9 mouse cellular contexts compared by ENCODE assay signal in genomic region chr12:28799798-28800411, GRCm38 (mm10). TPM values are rescaled to one million over a fixed set of nuclear protein-coding genes. Genes with fewer than 3 reads are reported as not detected.
DNase-seq lines count a peak whose midpoint lies in the region; ATAC-seq and TF ChIP-seq lines count a peak whose summit lies in the region.
"Had no signal": no experiment of that assay in that cellular context is flagged by ENCODE, and none has a peak within 500 bp of the region (broad histone marks: within the 10 kb centered on the region; RNA-seq: fewer than 3 reads in every experiment).

No protein-coding gene starts in this region.

- DNase-seq in limb, embryonic 11.5 days (ENCODE audit: low spot score) = peak; percentile 83
- DNase-seq in retina, embryonic 14.5 days (ENCODE audit: low spot score) = peak; percentile 59
- no peak for DNase-seq in frontal cortex, adult 2 months (ENCODE audit: extremely low spot score in 1 of 2, low spot score in 1 of 2)
- DNase-seq in lung, postnatal 10 days = no peak
- DNase-seq in stomach, postnatal 0 days (ENCODE audit: low spot score) = no peak

- peaks cover 55% of the 10 kb centered on the region for H3K36me3 ChIP-seq in megakaryocyte, embryonic 14.5 days (replicated peaks; ENCODE audit: low read length)
- no peaks in the 10 kb centered on the region for H3K36me3 ChIP-seq in forebrain, embryonic 13.5 days (ENCODE audit: poor library complexity, severe bottlenecking)
- no peaks in the 10 kb centered on the region for H3K36me3 ChIP-seq in limb, embryonic 11.5 days (ENCODE audit: control insufficient read depth, insufficient read depth, low read length)
- H3K36me3 ChIP-seq in stomach, postnatal 0 days (ENCODE audit: control insufficient read depth, insufficient read depth, low read length) = no peaks in the 10 kb centered on the region
- H3K36me3 ChIP-seq: heart, embryonic 13.5 days had no signal

- 14% methylated on average over 11 of the region's 11 CpGs for WGBS in forebrain, embryonic 13.5 days
- WGBS in limb, embryonic 11.5 days = 20% methylated on average over 11 of the region's 11 CpGs
- 63% methylated on average over 11 of the region's 11 CpGs for WGBS in stomach, postnatal 0 days

- H3K4me3 ChIP-seq in megakaryocyte, embryonic 14.5 days (replicated peaks) = peak overlapping the region; percentile 53
- no peak overlapping the region for H3K4me3 ChIP-seq in forebrain, embryonic 13.5 days
- no peak overlapping the region for H3K4me3 ChIP-seq in limb, embryonic 11.5 days (ENCODE audit: low read depth, low read length)
- no peak overlapping the region for H3K4me3 ChIP-seq in stomach, postnatal 0 days (ENCODE audit: low read depth, low read length)
- H3K4me3 ChIP-seq: heart, embryonic 13.5 days had no signal

- no peak; the same call in 1 of the 2 replicates for ATAC-seq in megakaryocyte, adult 5-6 weeks (ENCODE audit: poor library complexity, severe bottlenecking)
- ATAC-seq in forebrain, embryonic 13.5 days = peak; percentile 76
- ATAC-seq in limb, embryonic 11.5 days (ENCODE audit: insufficient number of reproducible peaks, low FRiP score, low TSS enrichment, low read depth) = peak; percentile 83
- no peak for ATAC-seq in stomach, postnatal 0 days (ENCODE audit: low FRiP score, low TSS enrichment)

- peak overlapping the region; percentile 65 for H3K27ac ChIP-seq in forebrain, embryonic 13.5 days
- H3K27ac ChIP-seq in limb, embryonic 11.5 days (replicated peaks; ENCODE audit: low read depth, low read length) = peak overlapping the region; percentile 75
- H3K27ac ChIP-seq in stomach, postnatal 0 days (replicated peaks) = no peak overlapping the region
- H3K27ac ChIP-seq: heart, embryonic 13.5 days had no signal

- TF ChIP-seq CTCF in stomach, postnatal 0 days (IDR thresholded peaks at IDR 0.05; ENCODE audit: low read depth) = no peak

- H3K9ac ChIP-seq in forebrain, embryonic 13.5 days = peak overlapping the region; percentile 10; the same call in 1 of the 2 replicates
- H3K9ac ChIP-seq in limb, embryonic 11.5 days (ENCODE audit: low read length) = no peak overlapping the region
- H3K9ac ChIP-seq in stomach, postnatal 0 days (ENCODE audit: low read length) = no peak overlapping the region
- H3K9ac ChIP-seq: heart, embryonic 13.5 days had no signal

- peaks cover 71% of the 10 kb centered on the region for H3K4me1 ChIP-seq in megakaryocyte, embryonic 14.5 days
- peaks cover 59% of the 10 kb centered on the region for H3K4me1 ChIP-seq in forebrain, embryonic 13.5 days
- peaks cover 15% of the 10 kb centered on the region for H3K4me1 ChIP-seq in limb, embryonic 11.5 days (ENCODE audit: control insufficient read depth, insufficient read depth, low read length)
- 0 out of 2 replicates have a peak, but pooled peaks cover 2% of the 10 kb centered on the region for H3K4me1 ChIP-seq in stomach, postnatal 0 days (replicated peaks; ENCODE audit: control insufficient read depth, insufficient read depth)

- H3K27me3 ChIP-seq in megakaryocyte, embryonic 14.5 days (replicated peaks) = no peaks in the 10 kb centered on the region
- H3K27me3 ChIP-seq in forebrain, embryonic 13.5 days = no peaks in the 10 kb centered on the region
- no peaks in the 10 kb centered on the region for H3K27me3 ChIP-seq in limb, embryonic 11.5 days (ENCODE audit: control insufficient read depth, insufficient read depth, low read length)
- H3K27me3 ChIP-seq in stomach, postnatal 0 days (ENCODE audit: control insufficient read depth, insufficient read depth, low read length) = no peaks in the 10 kb centered on the region
- H3K27me3 ChIP-seq: heart, embryonic 13.5 days had no signal

- peaks cover 4% of the 10 kb centered on the region; the same call in 1 of the 2 replicates for H3K9me3 ChIP-seq in megakaryocyte, embryonic 14.5 days
- H3K9me3 ChIP-seq in forebrain, embryonic 13.5 days (replicated peaks) = peaks cover 9% of the 10 kb centered on the region
- no peaks in the 10 kb centered on the region; the same call in 1 of the 2 replicates for H3K9me3 ChIP-seq in limb, embryonic 11.5 days (ENCODE audit: control insufficient read depth, low read length)
- H3K9me3 ChIP-seq in stomach, postnatal 0 days (ENCODE audit: control insufficient read depth, low read length) = no peaks in the 10 kb centered on the region

- no peak for TF ChIP-seq EP300 in stomach, postnatal 0 days (optimal IDR thresholded peaks at IDR 0.05)

- H3K4me2 ChIP-seq in forebrain, embryonic 13.5 days = no peak overlapping the region
- peak overlapping the region; percentile 7; the same call in 1 of the 2 replicates for H3K4me2 ChIP-seq in limb, embryonic 11.5 days (ENCODE audit: low read depth, severe bottlenecking)
- H3K4me2 ChIP-seq in stomach, postnatal 0 days (replicated peaks; ENCODE audit: low read depth) = no peak overlapping the region
- H3K4me2 ChIP-seq: heart, embryonic 13.5 days had no signal

RNA-seq across cellular contexts. Expression of gene Eipr1, which starts 48.3 kb away (rescaled TPM):
- polyA plus RNA-seq in megakaryocyte, embryonic 14.5 days (2012; ENCODE audit: insufficient read depth, low replicate concordance) = 33.6 and 41.1 TPM in 2 replicates
- 21.2 and 22.7 TPM in 2 replicates for total RNA-seq in megakaryocyte, adult 5-6 weeks (2015)
- 26.9 and 33.8 TPM in 2 replicates for total RNA-seq in megakaryocyte, adult 5-6 weeks (2017)
- 56.6 and 66.1 TPM in 2 replicates for polyA plus RNA-seq in forebrain, embryonic 13.5 days (2015; fragmentation: Nextera tagmentation; extraction: Ambion mirVana)
- polyA plus RNA-seq in limb, embryonic 11.5 days (2014; fragmentation: Nextera tagmentation; extraction: Ambion mirVana) = 30.9 and 37.7 TPM in 2 replicates
- polyA plus RNA-seq in frontal cortex, adult 2 months (2012; rRNA removed) = 54.6 and 57.8 TPM in 2 replicates
- 22.4 and 23.9 TPM in 2 replicates for polyA plus RNA-seq in stomach, postnatal 0 days (2015; fragmentation: Nextera tagmentation; extraction: Ambion mirVana)

RNA-seq across cellular contexts. Expression of gene Trappc12, which starts 49.6 kb away (rescaled TPM):
- 4.9 and 7.8 TPM in 2 replicates for polyA plus RNA-seq in megakaryocyte, embryonic 14.5 days (2012; ENCODE audit: insufficient read depth, low replicate concordance)
- total RNA-seq in megakaryocyte, adult 5-6 weeks (2015) = 25.9 and 29.7 TPM in 2 replicates
- 34.3 and 40.3 TPM in 2 replicates for total RNA-seq in megakaryocyte, adult 5-6 weeks (2017)
- polyA plus RNA-seq in forebrain, embryonic 13.5 days (2015; fragmentation: Nextera tagmentation; extraction: Ambion mirVana) = 37.8 and 42.9 TPM in 2 replicates
- 37.6 and 42.5 TPM in 2 replicates for polyA plus RNA-seq in limb, embryonic 11.5 days (2014; fragmentation: Nextera tagmentation; extraction: Ambion mirVana)
- 53.6 and 59.9 TPM in 2 replicates for polyA plus RNA-seq in frontal cortex, adult 2 months (2012; rRNA removed)
- polyA plus RNA-seq in stomach, postnatal 0 days (2015; fragmentation: Nextera tagmentation; extraction: Ambion mirVana) = 16.6 and 16.7 TPM in 2 replicates

Comparison
In these comparisons a context has a peak if more than half of its experiments do, and no peak if none do; other contexts are left out.
1. ATAC-seq: peak in forebrain, embryonic 13.5 days (single experiment) and limb, embryonic 11.5 days (single experiment); none in megakaryocyte, adult 5-6 weeks (single experiment) and stomach, postnatal 0 days (single experiment).
2. DNase-seq: peak in limb, embryonic 11.5 days (single experiment) and retina, embryonic 14.5 days (single experiment); none in frontal cortex, adult 2 months (0 of 2), lung, postnatal 10 days (single experiment) and stomach, postnatal 0 days (single experiment).